Mouse (Mus musculus) CD4-positive, CD25-positive, alpha-beta regulatory T cell, adult 2 months (primary cell): ENCODE results near the gene C130032M10Rik.

Experiments
- DNase-seq: peaks from one replicate; pipeline ENCODE4 v3.0.0-alpha.2; 2012; ENCODE audit warnings: low read depth, low spot score

Gene C130032M10Rik

DNA sequence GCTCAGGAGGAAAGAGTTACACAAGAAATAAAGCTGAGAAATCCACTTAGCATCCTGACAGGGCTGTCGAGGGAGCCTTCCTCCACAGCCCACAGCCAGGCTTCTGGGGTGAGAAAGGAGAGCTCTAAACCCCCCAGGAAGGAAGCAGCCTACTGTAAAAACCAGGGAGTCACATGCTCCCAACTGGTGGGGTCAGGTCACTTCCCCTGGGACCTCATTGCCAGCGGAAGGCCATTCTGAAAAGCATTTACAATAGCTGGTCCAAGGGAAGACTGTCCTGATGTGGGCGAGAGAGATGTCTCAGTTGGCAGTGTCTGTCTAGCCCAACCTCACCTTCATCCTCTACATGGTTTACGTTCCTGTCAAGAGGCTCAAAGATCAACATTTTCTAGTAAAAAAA, 33.0 kb downstream of the C130032M10Rik start:
- DNase-seq: no peak

DNA sequence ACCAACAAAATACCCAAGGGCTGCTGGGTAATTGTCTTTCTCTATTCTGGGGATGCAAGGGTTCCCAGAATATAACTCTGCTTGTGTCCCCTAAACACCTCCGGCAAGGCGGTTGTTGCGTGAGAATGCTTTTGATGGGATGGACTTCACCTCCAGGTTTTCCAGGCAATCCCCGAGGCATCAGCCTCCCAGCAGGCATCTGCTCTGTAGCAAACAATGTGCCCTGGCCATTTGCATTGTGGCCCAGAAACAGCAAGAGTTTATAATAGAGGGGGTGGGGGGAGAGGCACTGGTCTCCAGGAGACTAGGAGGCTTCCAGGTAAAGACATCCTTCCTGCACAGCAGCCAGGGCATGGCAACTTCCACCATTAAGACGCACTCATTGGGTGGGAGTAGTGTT, 33.6 kb downstream of the C130032M10Rik start:
- no peak for DNase-seq

DNA sequence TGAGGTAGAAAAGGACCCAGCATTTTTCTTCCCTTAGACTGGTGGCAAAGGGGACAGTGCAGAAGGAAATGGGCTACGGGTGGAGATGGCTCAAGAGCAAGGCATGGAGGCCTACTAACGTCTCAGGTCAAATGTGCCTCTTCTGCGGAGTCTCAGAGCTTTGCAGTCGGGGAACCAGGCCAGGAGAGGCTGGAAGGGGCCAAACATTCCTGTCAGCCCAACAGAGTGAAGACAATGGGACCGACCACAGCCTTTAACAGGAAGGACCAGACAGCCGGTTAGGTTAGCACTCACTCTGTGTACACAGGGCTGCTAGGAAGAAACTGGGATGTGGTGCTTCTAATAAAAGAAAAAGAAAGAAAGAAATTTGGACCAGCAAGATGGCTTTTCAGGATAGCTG, 34.5 kb downstream of the C130032M10Rik start:
- no peak for DNase-seq

DNA sequence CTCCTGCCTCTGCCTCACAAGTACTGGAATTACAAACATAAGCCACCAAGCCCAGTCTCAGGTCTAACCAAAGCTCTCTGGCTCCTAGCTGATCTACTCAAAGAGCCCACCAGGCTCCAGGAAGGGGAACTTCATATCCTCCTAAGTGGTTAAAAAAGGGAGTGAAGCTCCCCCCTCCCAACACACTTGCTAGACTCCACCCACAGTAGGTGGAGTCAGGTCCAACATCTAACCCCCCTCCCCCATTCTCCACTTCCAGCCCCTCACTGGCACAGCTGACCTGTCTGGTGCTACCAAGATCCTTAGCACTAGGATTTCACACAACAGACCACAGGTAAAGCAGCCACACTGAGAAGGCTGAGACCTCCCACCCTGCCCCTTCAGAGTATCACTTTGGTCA, 38.3 kb downstream of the C130032M10Rik start:
- no peak for DNase-seq

DNA sequence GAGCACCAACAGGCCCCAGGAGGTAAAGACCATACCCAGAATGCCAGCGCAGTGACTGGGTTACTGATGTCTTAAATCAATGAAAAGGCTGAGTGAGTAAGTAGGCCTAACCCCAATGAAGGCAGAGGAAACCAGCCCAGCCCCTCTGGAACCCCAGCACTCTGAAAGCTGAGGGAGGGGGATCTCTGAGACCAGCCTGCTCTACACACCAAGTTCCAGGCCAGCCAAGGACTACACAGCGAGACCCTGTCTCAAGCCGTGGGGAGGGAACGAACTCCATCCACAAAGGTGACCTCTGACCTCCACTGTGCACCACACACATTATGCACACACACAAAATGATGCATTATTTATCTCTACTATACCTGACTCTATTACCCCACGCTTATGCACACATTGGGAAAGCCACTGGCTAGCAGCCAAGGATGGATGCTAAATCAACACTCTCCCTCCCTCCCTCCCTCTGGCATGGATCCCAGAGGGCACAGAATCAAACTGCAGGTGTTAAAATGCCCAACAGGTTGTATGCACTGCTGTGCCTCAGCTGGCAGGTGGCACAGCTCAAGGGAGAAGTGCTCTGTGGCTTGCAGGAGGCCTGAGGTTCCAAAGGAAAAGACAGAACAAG, 39.0 kb downstream of the C130032M10Rik start:
- DNase-seq: no peak

DNA sequence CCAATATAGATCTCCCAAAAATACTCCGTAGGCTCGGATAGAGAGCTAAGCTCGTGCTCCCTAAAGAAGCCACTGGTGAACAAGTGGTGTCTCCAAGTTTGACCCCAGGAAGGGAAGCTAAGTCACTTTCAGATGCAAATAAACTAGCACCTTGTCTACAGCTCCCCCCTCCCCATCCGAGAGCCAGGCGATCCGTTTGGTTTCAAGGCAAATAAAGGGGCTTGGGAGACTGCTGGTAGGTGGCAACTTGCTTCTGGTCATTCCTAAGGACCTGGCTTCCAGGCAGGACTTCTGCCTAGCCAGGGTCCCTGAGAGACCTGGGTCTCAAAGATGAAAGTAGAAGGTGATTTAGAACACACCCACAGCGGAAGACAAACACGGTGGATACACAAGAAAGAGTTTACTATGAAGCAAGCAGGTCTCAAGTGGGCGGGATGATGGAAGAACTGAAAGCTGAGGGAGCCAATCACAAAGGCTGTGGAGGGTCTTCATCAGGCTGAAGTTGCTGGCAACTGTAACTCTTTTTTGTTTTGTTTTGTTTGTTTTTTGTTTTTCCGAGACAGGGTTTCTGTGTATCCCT, 40.9 kb downstream of the C130032M10Rik start:
- no peak for DNase-seq

DNA sequence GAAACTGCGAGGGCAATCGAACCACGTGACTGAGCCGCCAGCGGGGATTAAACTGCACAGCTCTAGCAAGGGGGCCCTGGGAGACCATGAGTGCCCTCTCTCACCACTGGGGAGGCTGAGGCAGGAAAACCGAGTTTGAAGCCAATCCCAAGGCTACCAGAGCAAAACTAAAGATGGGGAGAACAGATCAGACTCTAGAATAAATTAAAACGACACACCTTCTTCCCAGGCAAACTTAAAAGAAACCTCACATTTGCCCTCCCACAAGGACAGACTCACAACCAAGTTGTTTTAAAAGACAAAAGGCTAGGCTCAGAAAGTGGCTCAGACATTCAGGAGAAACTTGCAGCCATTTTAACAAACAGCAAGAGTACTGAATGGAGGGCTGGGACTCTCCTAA, 41.6 kb downstream of the C130032M10Rik start:
- no peak for DNase-seq

DNA sequence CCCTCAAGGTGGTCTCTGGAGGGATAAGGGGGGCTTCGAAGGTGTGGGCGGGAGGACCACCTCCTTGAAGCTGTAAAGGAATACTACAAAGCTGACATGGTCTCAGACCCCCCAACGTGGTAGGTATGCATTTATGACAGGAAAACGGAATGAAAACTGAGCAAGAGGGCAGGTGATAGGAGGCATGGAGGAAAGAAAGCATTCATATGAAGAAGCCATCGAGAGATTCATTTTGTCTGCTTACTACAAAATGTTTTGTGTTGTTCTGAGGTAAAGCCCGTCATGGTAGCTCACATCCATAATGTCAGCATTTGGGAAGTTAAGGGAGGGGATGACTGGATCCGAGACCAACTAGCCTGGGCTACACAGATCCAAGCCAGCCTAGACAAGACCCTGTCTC, 44.6 kb downstream of the C130032M10Rik start:
- DNase-seq: no peak

DNA sequence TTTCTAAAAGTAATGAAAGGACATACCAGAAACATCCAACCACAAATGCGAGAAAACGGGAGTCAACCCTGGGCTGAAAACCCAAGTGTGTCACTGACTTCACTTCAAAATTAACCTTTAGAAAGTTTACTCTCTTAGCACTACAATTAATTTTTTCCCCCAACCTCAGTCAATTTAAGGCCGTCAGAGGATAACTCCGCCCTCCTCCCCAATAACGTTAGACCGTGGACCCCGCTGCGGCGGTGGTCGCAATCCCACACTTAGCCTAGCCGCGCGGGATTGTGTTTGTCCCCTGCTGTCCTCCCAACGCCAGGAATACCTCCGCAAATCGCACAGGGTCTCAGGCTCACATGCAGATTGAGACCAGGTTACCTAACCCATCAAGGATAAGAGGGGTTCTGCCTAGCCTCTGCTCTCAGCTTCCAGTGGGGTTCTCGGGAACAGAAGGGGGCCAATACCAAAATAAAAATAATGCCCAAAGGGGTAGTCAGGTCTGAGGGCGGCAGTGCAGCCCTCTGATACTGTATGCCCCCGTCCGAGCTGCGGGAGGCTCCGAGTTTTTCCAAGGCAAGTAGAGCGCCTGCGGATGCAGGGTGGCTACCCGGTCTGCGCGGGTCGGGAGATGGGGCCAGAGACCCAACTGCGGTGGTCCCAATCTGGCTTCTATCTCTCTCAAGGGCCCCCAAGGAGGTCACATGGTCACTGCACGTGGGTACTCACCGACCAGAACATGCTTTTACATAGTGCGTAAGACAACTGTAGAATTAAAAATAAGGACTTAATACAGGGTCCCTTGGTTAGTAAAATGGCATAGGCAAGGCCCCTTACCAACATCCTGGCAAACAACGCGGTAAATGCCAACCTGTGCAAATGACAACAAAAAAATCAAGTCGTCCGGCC, 45.5 kb downstream of the C130032M10Rik start:
- DNase-seq: no peak

DNA sequence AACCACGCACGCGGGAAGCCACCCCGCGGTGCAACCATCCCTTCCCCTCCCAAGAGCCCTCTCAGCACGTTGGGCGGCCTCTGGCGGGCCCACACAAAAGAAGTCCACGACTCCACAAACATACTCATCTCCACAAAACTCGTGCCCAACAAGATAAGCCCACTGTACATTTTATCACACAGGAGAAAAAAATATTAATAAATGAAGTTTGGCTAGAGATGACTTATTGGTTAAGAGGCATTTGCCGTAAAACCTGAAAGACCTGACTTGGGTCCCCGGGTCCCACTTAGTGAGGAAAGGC, 46.1 kb downstream of the C130032M10Rik start:
- no peak for DNase-seq

DNA sequence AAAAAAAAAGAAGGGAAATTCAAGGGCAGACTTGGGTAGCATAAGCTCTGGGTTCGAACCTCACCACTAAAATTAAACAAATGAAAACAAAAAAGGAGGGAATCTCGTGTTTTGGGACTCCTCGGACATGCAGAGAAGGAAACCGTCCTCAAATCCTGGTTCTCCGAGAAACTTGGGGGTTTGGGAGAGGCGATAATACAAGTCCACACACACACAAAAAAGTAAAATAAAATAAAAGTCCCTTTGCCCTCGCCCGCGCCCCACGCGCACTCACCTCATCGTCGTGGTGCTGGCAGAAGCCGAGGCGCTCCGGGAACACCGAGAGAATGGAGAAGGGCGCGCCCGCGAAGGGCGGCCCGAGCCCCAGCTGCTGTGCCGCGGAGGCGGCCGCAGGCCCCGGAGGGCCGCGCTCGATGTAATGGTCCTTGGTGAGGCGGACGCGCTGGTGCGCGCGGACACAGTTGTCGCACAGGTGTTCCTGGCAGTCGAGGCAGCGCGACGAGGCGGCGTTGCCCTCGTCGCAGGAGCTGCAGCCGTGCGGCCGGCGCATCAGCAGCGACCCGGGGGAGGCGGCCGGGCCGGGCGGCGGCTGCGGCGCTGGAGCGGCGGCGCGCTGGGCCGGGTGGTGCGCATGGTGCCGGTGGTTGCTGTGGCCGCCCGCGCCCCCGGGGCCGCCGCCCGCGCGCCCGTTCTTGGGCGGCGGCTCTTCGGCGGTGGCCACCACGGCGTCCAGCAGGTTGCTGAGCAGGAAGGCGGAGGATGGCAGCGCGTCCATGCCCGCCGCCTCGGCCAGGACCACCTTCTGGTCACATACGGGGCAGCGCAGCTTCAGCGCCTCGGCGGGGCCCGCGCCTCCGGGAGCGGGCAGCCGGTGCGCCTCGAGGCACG, 46.8 kb downstream of the C130032M10Rik start:
- DNase-seq: no peak

DNA sequence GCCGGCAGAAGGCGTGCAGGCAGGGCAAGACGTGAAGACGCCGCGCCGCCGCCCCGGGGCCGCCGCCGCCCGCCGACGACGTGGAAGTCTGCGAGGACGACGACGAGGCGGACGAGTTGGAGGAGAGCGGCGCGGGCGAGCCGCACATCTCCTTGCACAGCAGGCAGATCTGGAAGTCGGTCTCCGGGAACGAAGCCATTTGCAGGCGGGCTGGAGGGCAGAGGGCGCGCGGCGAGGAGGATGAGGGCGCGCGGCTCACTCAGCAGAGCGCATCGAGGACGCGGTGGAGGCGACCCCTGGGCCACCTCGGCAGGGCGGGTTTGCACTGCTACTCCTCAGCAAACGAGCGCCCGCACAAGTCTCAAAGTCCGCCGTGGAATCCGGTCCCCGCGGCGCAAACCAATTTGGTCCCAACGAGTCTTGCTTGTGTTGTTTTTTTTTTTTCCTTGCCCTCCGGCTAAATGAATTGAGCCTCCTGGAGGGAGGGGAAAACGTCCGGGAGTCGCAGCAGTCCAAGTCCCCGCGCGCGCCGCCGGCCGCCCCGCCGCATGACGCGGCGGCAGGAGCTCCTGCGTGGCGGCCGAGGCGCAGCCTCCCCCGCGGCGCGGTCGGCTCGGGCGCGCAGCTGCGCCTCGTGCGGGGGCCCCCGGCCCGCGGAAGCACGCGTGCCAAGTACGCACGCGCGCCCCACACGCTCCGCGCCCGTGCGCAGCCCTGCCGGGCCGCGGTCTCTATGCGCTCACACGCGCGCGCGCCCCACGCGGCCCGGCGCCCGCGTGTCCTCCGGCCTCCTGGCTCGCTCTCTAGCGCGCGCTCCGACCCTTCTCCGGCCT, 47.6 kb downstream of the C130032M10Rik start:
- DNase-seq: peak; percentile 25

DNA sequence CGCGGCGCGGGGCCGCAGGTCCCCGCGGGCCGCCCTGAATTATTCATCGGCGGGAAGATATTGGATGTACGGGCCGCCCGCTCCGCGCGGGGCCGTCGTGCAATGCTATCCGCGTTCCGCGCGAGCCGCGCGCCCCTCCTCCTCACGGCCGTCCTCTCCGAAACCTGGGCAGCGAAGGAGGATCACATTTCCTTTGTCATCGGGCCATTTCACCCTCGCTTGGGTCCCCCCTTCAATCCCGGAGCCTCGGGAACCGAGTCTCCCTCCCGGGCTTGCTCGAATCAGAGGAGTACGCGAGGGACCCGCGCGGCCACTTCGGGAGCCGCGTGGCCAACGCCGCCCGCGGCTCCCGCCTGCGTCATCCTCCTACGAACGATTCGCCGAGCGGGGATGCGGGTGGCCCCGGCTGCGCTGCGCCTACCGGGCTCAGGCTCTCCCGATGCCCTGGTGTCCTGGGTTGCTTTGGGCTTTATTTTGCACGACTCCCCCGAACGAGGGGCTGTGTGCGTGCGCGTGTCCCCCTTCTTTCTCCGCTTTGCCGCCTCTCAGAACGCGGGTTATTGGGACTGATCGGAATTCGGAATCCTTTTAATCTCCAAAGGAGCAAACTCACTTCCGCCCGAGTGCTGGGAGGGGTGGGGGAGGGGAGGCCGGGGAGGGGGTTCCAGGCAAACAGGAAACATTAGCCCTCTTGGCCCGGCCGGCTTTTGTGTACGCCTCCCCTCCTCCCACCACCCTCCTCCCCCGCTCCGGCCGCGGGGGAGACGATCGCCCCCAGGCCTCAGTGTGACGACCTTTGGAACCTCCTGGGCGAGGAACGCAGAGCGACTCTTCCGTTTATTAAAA, 48.5 kb downstream of the C130032M10Rik start, which contains the start of gene Trim71:
Gene Trim71, minus strand, starts transcription at position 609 of the 846 bp plus-strand sequence.
- DNase-seq: peak; percentile 22

DNA sequence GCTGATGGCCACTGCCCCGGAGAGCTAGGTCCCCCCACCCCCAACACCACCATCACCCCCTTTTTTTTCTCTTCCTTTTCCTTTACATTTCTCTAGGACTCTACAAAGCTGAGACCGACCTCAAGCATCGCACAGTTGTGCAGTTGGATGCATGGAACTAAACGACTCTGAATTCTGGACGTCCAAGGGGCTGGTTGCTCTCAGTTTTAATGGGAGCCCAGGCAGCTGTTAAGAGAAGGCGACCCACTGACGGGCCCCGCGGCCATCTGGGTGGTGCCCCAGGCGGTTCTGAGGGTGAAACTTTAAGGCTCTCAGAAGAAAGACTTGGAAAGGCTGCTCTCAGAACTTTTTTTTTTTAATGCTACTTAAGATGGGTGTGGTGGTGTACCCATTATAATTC, 49.2 kb downstream of the C130032M10Rik start:
- no peak for DNase-seq
